Mouse (Mus musculus): ENCODE measurements at regions not wholly inside any gene's neighbourhood (a gene's known extent, or its start where the extent isn't known, plus 50 kb on each side); places are given as distances from the start of the nearest gene placed in this dataset.

- no peak for DNase-seq
These were observed 137.2 kb upstream of the Speer3 start for GRCm38 (mm10) chr5:13654173-13654572.

GRCm38 (mm10) chr5:13658301-13658700, 133.1 kb upstream of the Speer3 start:
- peak; percentile 61 for DNase-seq

GRCm38 (mm10) chr5:13659514-13659913, 131.9 kb upstream of the Speer3 start:
- no peak for DNase-seq

GRCm38 (mm10) chr5:13667444-13667843, 124.0 kb upstream of the Speer3 start:
- peak; percentile 14 for DNase-seq

GRCm38 (mm10) chr5:13668840-13669239, 122.6 kb upstream of the Speer3 start:
- no peak for DNase-seq

- no peak for DNase-seq
These were observed 100.3 kb upstream of the Speer3 start for GRCm38 (mm10) chr5:13690929-13691806.

- no peak for DNase-seq
These were observed 96.6 kb upstream of the Speer3 start for GRCm38 (mm10) chr5:13694847-13695246.

Data from adrenal gland, adult 2 months (tissue).